Mouse (Mus musculus): ENCODE measurements around the gene Cdc73. TPM values are rescaled to one million over a fixed set of nuclear protein-coding genes. Genes with fewer than 3 reads are reported as not detected.

The Cdc73 gene
- polyA plus RNA-seq (2021; fragmentation: Nextera tagmentation) = 2.9 and 4.2 TPM in 2 replicates
- long read RNA-seq, experiment 1, full-length matches to known transcripts = 2 of 26 reads
- long read RNA-seq, experiment 1, partial matches to known transcripts = 6 of 26 reads
- long read RNA-seq, experiment 1, other reads (novel, unspliced or antisense) = 18 of 26 reads
- long read RNA-seq, experiment 2, full-length matches to known transcripts = 3 of 17 reads
- long read RNA-seq, experiment 2, partial matches to known transcripts = 6 of 17 reads
- long read RNA-seq, experiment 2, other reads (novel, unspliced or antisense) = 8 of 17 reads

GRCm38 (mm10) chr1:143702741-143703262 lies at the start of gene Cdc73:
Cdc73 (minus strand) TSS chr1:143702893.

GRCm38 (mm10) chr1:143716038-143716437 lies 13.3 kb upstream of the Cdc73 start, which contains the start of gene Glrx2:
Glrx2 (plus strand) TSS chr1:143716338.

GRCm38 (mm10) chr1:143640650-143641407 lies 61.9 kb downstream of the Cdc73 start, which contains the start of gene B3galt2:
B3galt2 (plus strand) TSS chr1:143640664.

Other genes starting within 250 kb of the Cdc73 start
- 5.8 and 9.2 TPM in 2 replicates for gene B3galt2, start 62.2 kb downstream of the Cdc73 start, polyA plus RNA-seq (2021; fragmentation: Nextera tagmentation)
- gene Glrx2, start 13.4 kb upstream of the Cdc73 start, polyA plus RNA-seq (2021; fragmentation: Nextera tagmentation) = 257 and 268 TPM in 2 replicates
- 5.5 and 5.9 TPM in 2 replicates for gene Trove2, start 74.2 kb upstream of the Cdc73 start, polyA plus RNA-seq (2021; fragmentation: Nextera tagmentation)
- gene Uchl5, start 74.4 kb upstream of the Cdc73 start, polyA plus RNA-seq (2021; fragmentation: Nextera tagmentation) = 99.8 and 111 TPM in 2 replicates

All from left cerebral cortex, adult 6 months (tissue).